Mouse (Mus musculus): ENCODE measurements around the gene Cks2.
"Not testable (repeated sequence)": the region's sequence is repeated elsewhere in the genome, so short reads cannot be mapped to it uniquely, and the experiment has no call there.

The Cks2 gene

GRCm38 (mm10) chr13:51644829-51645789 is at the start of gene Cks2:
TSS of gene Cks2 (plus strand) at chr13:51645232.
- DNase-seq (ENCODE audit: low spot score in 2 of 2), result peak; percentile 97

GRCm38 (mm10) chr13:51595404-51595803 is 49.6 kb upstream of the Cks2 start:
- no peak for DNase-seq (ENCODE audit: low spot score in 2 of 2)

- DNase-seq (ENCODE audit: low spot score in 2 of 2), result no peak
These were observed 47.0 kb upstream of the Cks2 start for GRCm38 (mm10) chr13:51598063-51598462.

- DNase-seq (ENCODE audit: low spot score in 2 of 2), result no peak
These were observed 44.9 kb upstream of the Cks2 start for GRCm38 (mm10) chr13:51600169-51600568.

DNA sequence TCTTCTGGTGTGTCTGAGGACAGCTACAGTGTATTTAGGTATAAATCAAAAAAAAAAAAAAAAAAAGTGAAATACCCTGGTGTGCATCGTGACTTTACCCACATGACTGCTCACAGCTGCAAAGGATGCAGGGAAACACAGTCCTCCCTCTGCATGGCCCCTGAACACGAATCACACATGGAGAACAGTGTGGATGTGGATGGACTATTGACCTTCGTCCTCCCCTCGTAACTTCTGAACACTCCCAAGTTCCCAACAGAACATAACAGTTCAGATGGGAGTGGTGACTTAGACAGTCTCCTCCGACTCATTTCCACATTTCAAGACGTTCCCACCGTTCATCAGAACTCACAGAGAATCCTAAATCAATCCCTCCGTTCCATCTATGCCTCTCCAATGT is 42.3 kb upstream of the Cks2 start:
- DNase-seq (ENCODE audit: low spot score in 2 of 2), result no peak

DNA sequence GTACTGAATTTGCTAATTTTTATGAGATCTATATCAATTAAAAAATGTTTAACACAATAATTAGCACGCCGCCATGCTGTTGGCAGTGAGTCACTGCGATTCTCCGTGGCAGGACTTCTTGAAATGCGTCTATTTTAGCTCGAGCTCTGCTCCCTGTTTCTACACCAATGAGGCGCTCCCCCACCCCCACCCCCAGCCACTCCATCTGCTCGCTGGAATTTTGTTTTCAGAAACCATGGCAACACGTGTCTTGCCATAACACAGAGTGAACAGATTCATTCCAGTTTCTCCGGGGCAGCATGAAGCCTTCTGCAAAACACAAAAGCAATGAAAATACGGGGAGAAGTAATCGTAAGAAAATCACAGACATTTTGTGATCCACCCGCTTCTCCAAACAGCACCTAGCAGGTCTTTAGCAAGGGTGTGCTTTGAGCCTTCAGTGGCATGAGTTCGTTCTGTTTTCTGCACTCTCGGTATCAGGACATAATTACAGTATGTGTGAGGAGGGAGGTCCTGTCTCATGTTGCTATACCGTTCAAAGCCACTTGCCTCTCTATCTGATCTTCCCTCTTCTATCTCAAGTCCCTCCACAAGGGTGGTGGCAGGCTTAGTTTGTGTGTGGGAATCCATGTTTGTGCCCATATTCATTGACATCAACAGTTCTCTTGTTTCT is 41.7 kb upstream of the Cks2 start:
- no peak for DNase-seq (ENCODE audit: low spot score in 2 of 2)

GRCm38 (mm10) chr13:51603894-51604244 is 41.2 kb upstream of the Cks2 start:
- DNase-seq (ENCODE audit: low spot score in 2 of 2), result no peak

DNA sequence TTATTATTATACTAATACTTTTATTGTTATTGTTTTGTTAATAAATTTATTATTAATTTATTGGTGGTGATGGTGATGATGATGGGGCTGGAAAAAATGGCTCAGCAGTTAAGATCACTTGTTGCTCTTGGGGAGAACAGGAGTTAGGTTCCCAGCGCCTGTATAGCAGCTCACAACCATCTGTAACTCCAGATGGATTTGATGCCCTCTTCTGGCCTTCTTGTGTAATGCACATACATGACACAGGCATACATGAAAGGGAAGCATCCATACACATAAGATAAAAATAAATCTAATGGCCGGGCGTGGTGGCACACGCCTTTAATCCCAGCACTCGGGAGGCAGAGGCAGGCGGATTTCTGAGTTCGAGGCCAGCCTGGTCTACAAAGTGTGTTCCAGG is 35.8 kb upstream of the Cks2 start:
- no peak for DNase-seq (ENCODE audit: low spot score in 2 of 2)

DNA sequence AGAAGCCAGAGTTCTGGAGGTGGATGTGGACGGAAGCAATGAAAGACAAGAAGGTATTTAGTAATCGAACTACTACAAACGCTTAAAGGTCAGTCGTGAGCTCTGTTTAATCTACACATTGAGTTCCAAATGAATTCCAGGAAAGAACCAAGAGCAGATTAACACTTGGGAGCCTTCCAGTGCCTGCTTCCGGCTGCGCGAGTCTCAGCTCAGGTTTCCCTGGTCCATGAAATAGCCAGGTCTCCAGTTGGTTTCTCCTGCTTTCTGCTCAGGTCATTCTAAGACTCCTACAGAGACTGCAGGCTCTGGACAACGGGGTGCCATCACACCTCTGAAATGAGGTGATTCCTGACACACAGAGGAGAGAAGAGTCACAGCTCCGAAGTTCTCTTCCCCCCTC is 34.0 kb upstream of the Cks2 start:
- no peak for DNase-seq (ENCODE audit: low spot score in 2 of 2)

DNA sequence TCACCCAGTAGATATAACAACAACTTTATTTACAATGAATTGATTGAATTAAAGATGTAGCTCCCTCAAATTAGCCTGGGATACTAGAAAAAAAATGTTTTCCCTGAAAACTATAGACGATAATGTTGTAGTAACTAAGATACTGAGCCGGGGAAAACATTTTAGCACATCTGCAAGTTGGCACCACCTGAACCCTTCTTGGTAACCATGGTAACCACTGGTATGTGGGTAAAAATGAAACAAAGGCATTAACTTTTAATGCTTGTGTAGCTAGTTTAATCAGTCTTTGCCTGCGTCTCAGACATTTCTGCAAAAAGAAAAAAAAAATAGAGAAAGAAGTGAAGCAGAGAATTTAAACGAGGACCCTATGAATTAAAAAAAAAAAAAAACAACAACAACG is 33.5 kb upstream of the Cks2 start:
- no peak for DNase-seq (ENCODE audit: low spot score in 2 of 2)

- DNase-seq (ENCODE audit: low spot score in 2 of 2), result no peak
These were observed 29.2 kb upstream of the Cks2 start for GRCm38 (mm10) chr13:51615815-51616214.

DNA sequence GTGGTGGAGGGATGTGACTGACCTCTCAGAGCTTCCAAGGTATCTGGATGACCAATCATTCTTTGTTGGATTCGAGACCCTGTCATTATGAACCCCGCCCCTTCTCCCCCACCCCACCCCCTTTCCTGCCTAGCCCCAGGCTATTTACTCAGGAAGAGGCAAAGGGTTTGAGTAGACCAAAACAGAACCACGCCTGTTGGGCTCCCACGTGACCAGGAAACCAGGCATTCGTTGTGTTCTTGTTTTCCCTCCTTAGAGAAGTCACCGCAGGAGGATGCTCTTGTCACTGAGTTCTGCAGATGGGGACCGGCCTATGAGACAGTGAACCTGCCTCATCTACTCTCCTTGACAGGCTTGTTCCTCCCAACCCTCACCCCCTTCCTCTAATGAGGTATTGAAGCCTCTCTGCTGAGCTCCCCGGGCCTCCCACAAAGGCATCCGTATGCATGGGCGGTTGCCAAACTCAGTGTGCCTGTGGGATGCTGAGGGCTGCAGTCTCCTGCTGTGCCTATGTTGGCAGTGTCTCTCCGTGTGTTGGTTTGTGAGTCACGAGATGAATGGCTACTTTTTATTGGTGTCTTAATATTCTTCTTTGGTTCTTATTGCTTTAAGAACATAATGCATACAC is 28.5 kb upstream of the Cks2 start:
- no peak for DNase-seq (ENCODE audit: low spot score in 2 of 2)

- no peak for DNase-seq (ENCODE audit: low spot score in 2 of 2)
These were observed 27.7 kb upstream of the Cks2 start for GRCm38 (mm10) chr13:51617306-51617705.

- peak in 1 of 2 experiments; percentile 74 for DNase-seq (ENCODE audit: low spot score in 2 of 2)
These were observed 27.2 kb upstream of the Cks2 start for GRCm38 (mm10) chr13:51617861-51618260.

DNA sequence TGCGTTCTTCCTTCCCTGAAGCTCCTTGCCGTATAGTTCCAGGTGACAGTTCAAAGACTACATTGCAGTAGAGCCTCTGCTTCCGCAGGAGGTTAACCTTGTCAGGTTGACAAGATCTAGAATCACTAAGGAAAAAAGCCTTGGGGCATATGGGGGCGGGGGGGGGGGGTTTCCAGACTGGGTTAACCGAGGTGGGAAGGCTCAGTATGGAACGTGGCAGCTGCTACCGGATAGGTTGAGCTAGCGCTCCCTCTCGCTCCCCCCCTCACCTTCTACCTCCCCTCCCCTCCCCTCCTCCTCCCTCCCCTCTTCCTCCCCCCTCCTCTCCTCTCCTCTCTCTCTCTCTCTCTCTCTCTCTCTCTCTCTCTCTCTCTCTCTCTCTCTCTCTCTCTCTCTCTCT is 26.4 kb upstream of the Cks2 start:
- no peak for DNase-seq (ENCODE audit: low spot score in 2 of 2)

DNA sequence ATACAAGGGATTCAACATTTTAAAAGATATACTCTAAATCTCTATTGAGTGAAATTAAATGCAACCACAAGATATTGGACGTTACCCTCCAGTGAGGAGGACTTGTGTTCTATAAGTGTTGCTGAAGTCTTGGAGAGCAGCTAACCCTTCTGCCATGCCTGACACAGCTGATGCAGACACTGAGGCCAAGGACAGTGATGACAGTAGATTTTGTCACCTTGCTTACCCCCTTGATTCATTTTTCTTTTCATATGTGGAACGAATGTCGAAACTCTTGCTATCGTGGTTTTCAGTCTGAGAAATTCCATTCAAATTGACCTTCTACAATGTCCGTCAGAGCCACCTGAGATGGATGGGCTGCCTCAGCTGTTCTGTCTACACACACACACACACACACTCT is 22.4 kb upstream of the Cks2 start:
- DNase-seq (ENCODE audit: low spot score in 2 of 2), result no peak

GRCm38 (mm10) chr13:51623678-51624077 is 21.4 kb upstream of the Cks2 start:
- no peak for DNase-seq (ENCODE audit: low spot score in 2 of 2)

DNA sequence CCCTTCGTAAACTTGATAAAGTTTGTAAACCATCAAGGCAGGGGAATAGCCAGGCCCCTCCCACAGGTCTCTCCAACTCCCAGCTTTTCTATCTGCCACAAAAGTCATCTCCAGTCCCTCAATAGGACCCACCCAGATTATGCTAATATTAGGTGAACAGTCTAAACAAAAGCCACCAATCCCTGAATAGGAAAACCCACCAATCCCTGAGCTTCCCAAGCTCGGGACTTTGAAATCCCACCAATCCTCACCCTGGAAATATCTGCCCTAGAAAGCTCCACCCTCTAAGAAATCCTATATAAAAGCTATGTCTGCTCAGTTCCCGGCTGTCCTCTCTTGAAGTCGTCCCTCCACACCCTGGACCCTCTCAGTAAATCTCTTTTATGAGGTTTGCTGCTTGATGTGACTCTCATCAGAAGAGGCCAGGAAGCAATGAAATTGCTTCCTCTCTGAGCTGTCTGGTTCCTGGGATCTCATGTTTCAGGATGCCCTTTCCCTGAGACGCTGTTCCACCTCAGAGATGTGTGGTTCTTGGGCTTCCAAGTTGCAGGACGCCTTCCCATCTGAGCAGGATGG is 16.7 kb upstream of the Cks2 start:
- DNase-seq (ENCODE audit: low spot score in 2 of 2), result no peak

- DNase-seq (ENCODE audit: low spot score in 2 of 2), result no peak
These were observed 13.6 kb upstream of the Cks2 start for GRCm38 (mm10) chr13:51631354-51631992.

GRCm38 (mm10) chr13:51632560-51633218 is 12.3 kb upstream of the Cks2 start:
- no peak for DNase-seq (ENCODE audit: low spot score in 2 of 2)

- not testable (repeated sequence) for DNase-seq (ENCODE audit: low spot score in 2 of 2)
These were observed 9.6 kb upstream of the Cks2 start for GRCm38 (mm10) chr13:51635384-51635783.

Data from spleen, postnatal 4 days (tissue).